Mouse (Mus musculus): ENCODE measurements around the gene Vgll4.

Gene Vgll4

DNA sequence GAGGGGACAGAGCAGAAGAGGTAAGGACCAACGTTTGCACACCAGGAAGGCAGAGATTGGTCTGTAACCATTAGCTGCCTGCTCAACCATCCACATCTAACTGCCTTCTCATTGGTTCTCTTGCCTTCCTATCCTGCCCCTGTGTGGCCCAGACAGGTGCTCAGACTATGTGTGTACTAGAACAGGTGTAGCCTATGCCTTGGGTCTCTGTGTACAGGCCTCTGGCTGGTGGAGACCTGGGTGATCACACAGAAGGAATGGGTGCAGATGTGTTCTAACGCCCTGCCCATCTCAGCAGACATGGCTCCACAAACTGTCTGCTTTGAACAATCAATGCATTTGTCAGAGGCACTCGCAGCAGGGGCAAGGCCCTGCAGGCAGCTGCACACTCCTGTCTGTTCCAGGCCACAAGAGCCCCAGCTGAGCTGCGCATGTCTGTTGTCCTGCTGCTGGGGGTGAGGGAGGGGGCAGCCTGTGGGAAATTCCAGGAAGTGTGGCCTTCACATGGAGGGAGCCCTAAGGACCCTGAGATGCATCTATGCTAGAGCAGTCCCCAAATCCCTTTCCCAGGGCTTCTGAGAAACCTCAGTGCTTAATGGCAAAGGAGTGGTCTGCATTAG, 123.5 kb downstream of the Vgll4 start:
- DNase-seq (ENCODE audit: low read depth, low spot score): no peak

- no peak for DNase-seq (ENCODE audit: low read depth, low spot score)
These were observed 126.9 kb downstream of the Vgll4 start for GRCm38 (mm10) chr6:114842863-114843262.

GRCm38 (mm10) chr6:114842131-114842530, 127.7 kb downstream of the Vgll4 start:
- no peak for DNase-seq (ENCODE audit: low read depth, low spot score)

- no peak for DNase-seq (ENCODE audit: low read depth, low spot score)
These were observed 129.8 kb downstream of the Vgll4 start for GRCm38 (mm10) chr6:114840012-114840411.

GRCm38 (mm10) chr6:114838872-114839271, 130.9 kb downstream of the Vgll4 start:
- no peak for DNase-seq (ENCODE audit: low read depth, low spot score)

GRCm38 (mm10) chr6:114836433-114836832, 133.4 kb downstream of the Vgll4 start:
- no peak for DNase-seq (ENCODE audit: low read depth, low spot score)

DNA sequence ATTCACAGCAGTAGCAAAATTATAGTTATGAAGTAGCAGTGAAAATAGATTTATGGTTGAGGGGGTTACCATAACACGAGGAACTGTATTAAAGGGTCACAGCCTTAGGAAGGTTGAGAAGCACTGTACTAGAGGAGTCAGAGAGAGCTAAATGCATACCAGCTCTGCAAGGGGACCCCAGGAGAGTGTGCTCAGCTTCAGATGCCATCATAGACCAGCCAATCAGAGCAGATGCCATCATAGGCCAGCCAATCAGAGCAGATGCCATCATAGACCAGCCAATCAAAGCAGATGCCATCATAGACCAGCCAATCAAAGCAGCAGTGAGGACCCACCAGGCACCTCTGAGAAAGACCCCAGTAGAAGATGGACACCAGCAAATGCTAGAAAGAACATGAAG, 134.0 kb downstream of the Vgll4 start:
- DNase-seq (ENCODE audit: low read depth, low spot score): no peak

DNA sequence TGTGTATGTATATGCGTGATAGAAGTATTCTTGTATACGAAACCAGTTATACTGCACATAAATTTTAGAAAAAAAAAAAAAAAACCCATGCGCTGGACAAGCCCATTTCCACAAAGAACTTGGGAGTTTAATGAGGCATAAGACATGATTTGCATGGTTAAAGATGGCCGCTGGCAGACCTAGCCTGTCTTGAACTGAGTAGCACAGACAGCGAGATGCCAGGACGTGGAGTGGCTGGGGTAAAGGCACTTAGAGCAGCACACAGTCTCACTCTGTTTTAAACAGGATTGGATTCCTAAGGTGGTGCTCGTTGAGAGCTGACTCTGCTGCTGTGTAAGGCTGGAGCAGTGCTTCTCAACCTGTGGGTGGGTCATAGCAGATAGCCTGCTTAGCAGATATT, 134.4 kb downstream of the Vgll4 start:
- DNase-seq (ENCODE audit: low read depth, low spot score): no peak

- DNase-seq (ENCODE audit: low read depth, low spot score): no peak
These were observed 135.9 kb downstream of the Vgll4 start for GRCm38 (mm10) chr6:114833791-114834346.

DNA sequence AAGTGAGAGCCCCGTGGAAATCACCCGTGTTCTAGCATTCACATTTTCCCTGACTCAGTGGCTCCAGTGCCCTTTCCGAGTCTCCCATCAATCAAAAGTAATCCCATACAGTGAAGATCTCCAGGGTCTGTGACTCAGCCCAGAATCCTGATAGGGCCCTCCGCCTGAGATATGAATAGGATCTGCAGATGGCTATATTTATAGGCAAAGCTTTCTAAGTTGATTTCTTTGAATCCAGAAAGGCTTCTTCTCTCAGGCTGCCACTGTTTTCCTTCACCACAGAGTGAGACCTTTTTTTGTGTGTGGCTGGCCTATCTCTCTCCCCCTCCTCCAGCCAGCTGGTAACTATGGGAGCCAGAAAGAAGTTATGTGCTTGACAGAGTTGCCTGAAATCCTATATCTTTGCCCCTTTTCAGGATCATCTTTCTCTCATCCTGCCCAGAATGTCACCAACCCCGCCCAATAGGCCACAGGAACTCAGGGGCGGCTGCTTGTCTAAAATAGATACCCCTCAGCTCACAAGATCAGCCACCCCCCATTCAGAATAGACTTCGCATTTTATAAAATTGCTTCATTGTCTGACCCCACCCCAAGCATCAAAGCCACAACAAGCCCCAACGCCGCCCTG, 136.6 kb downstream of the Vgll4 start:
- DNase-seq (ENCODE audit: low read depth, low spot score): no peak

GRCm38 (mm10) chr6:114831807-114832206, 138.0 kb downstream of the Vgll4 start:
- peak; percentile 49 for DNase-seq (ENCODE audit: low read depth, low spot score)

- no peak for DNase-seq (ENCODE audit: low read depth, low spot score)
These were observed 139.9 kb downstream of the Vgll4 start for GRCm38 (mm10) chr6:114829660-114830438.

DNA sequence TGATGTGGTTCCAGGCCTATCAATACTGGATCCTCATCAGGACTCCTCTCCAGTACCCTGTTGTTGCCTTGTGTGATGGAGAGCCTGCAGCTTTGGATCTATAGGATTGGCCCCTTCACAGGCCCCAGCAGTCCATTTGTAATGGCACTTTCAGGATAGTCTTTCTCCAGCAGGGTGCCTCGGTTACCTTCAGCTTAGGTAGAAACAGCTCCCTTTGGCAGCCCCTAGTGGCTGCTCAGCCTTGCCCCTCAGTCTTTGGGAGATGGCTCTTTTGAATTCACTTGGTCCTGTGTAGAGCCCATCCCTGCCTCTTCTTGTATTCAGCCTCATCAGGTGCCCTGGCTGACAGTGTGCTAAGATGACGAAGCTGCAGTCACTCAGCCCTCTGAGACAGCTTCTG, 142.9 kb downstream of the Vgll4 start:
- no peak for DNase-seq (ENCODE audit: low read depth, low spot score)

DNA sequence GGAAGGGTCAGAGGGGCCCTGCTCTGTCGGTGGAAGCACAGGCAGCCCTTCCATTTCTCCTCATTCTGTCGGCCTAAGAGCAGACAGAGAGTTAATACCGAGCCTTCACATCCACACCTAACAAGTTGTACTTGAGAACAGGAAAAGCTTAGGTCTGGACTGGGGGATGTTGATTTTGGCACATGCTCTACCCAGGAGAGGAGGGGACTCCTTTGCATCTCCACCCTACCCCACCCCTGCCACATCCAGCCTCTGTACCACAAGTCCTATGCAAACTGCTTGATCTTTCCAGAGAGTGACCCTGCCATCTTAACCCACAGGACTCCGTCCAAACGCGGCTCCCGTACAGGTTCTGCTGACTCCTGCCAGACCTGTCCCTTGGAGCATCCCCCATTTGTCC, 148.1 kb downstream of the Vgll4 start:
- no peak for DNase-seq (ENCODE audit: low read depth, low spot score)

DNA sequence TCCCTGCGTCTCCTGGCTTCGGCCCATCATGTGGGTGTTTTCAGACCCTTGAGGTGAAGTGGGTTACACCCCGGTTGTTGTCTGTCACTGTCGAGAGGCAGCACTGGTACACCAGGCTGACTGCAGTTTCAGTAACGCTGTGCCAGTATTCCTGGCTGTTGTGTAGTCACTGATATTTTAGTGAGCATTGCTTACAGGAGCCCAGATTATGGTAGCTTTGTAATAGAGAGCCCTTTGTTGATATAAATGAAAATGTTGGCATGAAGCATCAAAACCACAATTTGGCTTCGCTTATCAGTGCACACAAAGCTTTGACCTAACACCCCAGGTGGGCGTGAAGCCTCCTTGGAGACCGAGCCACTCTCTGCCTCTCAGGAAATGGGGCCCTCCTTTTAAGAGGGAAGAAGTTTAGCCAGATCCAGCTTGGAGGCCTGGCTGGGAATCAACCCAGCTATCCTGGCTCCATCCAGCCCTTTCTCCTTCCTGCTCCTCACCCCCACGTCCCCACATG, 149.8 kb downstream of the Vgll4 start:
- no peak for DNase-seq (ENCODE audit: low read depth, low spot score)

GRCm38 (mm10) chr6:114818471-114818870, 151.3 kb downstream of the Vgll4 start:
- DNase-seq (ENCODE audit: low read depth, low spot score): no peak

- no peak for DNase-seq (ENCODE audit: low read depth, low spot score)
These were observed 151.8 kb downstream of the Vgll4 start for GRCm38 (mm10) chr6:114817948-114818347.

DNA sequence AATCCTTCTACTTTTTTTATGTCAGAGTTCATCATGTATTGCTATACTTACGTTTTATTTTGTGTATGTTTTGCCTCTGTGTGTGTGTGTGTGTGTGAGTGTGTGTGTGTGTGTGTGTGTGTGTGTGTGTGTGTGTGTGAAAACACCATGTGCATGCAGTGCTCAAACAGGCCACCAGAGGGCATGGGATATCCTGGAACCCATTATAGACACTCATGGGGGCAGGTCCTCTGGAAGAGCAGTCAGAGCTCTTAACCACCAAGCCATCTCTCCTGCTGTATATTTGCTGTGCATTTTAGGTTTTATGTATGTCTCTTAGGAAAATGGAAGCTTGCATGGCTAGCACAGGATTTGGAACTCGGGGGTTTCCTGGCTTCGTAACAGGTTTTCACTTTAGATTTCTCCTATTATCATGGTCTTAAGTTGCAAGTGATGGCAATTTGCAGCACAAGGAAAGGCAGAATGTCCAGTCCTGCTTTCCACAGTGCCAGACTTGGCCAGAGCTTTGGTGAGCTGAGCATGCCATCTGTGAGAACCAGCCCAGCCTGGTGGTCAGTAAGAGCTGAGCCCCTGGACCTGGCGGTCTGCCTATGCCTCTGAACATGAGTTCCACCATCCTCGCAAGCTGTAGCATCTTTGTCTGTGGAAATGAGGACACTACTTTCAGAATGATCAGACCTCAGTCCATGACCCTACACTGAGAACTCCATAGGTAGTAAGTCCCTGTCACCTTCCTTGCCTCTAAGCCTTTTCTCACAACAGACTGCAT, 154.7 kb downstream of the Vgll4 start:
- DNase-seq (ENCODE audit: low read depth, low spot score): peak; percentile 55

DNA sequence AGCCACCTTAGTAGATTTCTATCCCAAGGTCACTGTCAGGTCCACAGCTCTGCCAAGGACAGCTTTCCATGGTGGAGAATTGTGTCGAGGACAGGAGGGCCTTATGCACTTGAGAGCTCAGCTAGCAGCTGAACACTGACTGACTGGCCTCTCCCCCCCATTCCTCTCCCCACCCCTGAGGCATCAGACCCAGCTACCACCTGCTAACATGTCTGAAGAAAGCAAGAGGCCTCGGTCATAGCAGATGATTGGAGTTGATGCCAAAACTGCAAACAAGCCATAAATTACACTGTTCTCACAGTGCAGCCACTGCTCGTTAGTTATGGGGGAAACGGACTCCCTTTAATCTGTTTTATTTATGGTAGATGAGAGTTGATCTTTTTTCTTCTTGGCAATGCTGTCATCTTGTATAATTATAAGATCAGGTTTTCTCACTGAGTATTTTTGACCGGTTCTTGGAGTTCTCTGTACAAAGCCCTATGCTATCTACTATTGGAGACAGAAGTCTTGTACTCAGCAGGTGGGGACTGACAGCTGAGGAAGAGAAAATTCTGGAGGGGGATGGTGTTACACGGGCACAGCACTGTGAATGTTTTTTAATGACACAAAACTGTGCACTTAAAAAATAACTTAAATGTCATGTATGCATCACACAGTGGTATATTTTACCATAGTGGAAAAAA, 155.5 kb downstream of the Vgll4 start:
- no peak for DNase-seq (ENCODE audit: low read depth, low spot score)

GRCm38 (mm10) chr6:114812779-114813178, 157.0 kb downstream of the Vgll4 start:
- no peak for DNase-seq (ENCODE audit: low read depth, low spot score)

GRCm38 (mm10) chr6:114812322-114812721, 157.5 kb downstream of the Vgll4 start:
- no peak for DNase-seq (ENCODE audit: low read depth, low spot score)
